Mouse (Mus musculus): Measurements from ENCODE around the gene Dock3. TPM values are rescaled to one million over a fixed set of nuclear protein-coding genes. Genes with fewer than 3 reads are reported as not detected.
A peak's percentile ranks its signal among the peaks of the same experiment; 100 is the strongest.
"Not testable (repeated sequence)": the region's sequence is repeated elsewhere in the genome, so short reads cannot be mapped to it uniquely, and the experiment has no call there.

Dock3 gene
- total RNA-seq, 1 experiment from 2014 or later, result not detected

DNA sequence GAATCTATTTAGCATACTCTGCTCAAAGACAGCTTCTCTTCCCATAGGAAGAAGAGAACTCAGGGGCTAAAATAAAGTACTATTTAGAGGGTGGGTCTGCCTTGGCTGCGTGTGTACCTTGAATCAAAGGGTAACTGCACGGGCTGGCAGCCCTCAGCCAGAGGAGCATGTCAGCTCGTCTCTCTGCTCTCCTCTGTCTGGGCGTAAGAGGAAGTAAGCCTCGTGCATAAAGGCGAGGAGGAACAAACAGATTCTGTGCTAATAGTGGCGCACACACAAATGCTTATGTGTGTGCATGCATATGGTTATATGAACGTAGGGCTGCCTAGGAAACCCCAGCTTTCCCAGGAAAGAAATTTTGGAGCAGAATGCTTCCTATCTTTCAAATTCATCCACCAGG lies 29.1 kb upstream of the Dock3 start:
- peak; percentile 71 for ATAC-seq (replicated peaks; ENCODE audit: insufficient number of reproducible peaks, low FRiP score, low TSS enrichment, poor library complexity, severe bottlenecking)

DNA sequence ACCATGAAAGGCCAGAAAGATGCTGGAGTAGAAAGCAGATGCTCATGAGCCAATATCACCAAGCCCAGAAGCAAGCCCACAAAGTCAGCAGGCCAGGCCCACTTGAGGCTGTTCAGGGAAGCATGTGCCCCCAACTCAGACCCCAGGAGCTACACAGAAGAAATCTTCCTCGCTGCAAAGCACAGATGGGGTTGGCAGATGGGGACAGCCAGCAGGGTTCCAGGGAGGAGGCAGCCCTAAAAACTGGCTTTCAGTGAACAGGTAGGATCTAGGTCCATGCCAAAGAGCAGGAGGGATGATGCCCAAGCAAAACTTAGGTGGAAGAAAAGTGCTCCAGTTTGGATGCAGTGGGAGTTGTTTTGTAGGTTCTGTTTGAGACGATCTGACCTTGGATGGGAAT lies 28.7 kb upstream of the Dock3 start:
- no peak for ATAC-seq (replicated peaks; ENCODE audit: insufficient number of reproducible peaks, low FRiP score, low TSS enrichment, poor library complexity, severe bottlenecking)

DNA sequence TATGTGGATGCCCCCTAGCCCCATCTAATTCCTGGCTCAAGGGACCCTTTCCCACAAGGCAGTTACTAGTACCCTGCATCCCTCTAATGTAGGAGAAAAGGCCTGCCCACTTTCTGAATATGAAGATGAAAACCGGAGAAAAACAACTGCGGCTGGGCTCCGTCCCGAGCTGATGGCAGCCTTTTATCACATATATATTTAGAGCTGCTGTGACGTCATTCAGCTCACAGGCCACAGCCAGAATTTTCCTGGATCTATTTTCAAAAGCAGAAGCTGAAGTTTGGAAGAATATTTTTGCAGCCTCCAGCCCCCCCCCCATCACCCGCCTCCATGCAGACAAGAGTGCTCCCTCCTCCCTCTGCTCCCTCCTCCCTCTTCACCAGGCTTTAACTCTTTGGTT lies 27.9 kb upstream of the Dock3 start:
- no peak for ATAC-seq (replicated peaks; ENCODE audit: insufficient number of reproducible peaks, low FRiP score, low TSS enrichment, poor library complexity, severe bottlenecking)

DNA sequence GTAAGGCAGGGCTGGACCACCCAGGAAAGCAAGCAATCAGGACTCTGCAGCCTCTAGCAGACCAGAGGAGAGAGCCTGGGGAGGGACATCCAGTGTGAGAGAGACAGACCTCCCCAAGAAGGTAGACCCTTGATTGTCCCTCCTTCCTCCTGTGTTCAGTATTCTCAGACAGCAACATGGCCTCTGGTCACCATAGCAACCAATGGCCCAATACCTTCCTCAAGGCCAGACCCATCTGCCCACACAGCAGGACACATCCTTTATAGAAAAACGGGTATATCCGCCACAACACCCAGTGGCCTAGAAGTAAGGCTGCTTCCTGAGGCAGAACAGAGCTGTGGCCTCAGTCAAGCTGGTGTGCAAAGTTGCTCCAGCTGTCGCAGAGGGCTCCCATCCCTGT lies 23.9 kb upstream of the Dock3 start:
- ATAC-seq (replicated peaks; ENCODE audit: insufficient number of reproducible peaks, low FRiP score, low TSS enrichment, poor library complexity, severe bottlenecking), result no peak

- no peak for ATAC-seq (replicated peaks; ENCODE audit: insufficient number of reproducible peaks, low FRiP score, low TSS enrichment, poor library complexity, severe bottlenecking)
Measured at GRCm38 (mm10) chr9:107254925-107255324, 23.2 kb upstream of the Dock3 start.

- ATAC-seq (replicated peaks; ENCODE audit: insufficient number of reproducible peaks, low FRiP score, low TSS enrichment, poor library complexity, severe bottlenecking), result no peak
Measured at GRCm38 (mm10) chr9:107254476-107254875, 22.8 kb upstream of the Dock3 start.

DNA sequence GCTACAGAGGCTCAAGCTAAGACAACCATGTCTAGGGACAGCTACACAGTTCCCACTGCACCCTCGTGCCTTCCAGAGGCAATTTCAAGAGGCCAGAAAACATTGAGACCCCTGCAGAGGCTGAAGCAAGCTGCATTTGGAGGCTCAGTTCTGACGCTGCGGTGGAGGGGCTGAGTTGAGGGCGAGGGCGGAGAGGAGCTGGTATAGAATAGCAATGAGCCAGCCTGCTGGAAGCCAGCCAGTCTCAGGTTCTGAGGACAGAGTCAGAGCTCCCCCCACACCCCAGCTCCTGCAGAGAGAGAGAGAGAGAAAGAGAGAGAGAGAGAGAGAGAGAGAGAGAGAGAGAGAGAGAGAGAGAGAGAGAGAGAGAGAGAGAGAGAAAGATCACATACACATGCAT lies 20.5 kb upstream of the Dock3 start:
- no peak for ATAC-seq (replicated peaks; ENCODE audit: insufficient number of reproducible peaks, low FRiP score, low TSS enrichment, poor library complexity, severe bottlenecking)

DNA sequence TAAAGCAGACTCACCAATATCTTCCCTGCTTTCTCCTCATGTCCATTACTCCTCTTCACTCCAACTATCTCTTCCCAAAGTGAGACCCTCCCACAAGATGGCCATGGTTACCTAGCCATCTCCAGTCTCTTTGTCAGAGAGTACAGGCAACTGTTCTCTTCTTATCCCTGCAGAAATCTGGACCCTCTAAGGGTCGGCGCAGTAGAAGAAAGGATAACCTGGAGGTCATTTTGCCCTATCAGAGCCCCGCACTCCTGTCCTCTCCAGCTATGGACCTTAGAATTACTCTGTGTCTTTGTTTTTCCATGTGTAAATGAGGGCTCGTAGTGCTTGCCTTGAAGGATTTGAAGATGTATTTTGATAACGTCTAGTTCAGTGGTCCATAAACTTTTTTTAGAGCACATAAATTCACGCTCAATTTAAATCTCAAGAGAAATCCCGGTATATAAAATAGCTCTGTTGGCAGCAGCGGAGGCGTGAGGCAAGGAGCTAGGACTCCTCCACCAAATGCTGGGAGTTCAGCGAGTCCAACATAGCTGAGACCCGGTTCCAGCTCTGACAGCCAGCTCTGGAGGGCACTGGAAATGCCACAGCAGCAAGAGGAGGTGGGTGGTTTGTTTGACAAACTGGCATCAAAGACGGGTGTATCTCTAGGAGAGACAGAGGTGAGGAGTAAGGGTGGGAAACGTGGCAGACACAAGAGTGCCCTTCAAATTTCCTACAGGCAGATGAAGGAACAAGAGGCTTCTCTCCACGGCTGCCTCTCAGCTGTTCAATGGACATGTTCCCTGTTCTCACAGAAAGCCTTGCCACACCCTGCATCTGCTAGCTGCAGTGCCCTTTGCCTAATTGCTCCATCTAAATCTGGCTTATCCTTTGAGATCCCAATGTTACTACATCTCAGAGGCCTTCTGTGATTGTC lies 19.0 kb upstream of the Dock3 start:
- no peak for ATAC-seq (replicated peaks; ENCODE audit: insufficient number of reproducible peaks, low FRiP score, low TSS enrichment, poor library complexity, severe bottlenecking)

GRCm38 (mm10) chr9:107249154-107249553 lies 17.4 kb upstream of the Dock3 start:
- ATAC-seq (replicated peaks; ENCODE audit: insufficient number of reproducible peaks, low FRiP score, low TSS enrichment, poor library complexity, severe bottlenecking), result no peak

DNA sequence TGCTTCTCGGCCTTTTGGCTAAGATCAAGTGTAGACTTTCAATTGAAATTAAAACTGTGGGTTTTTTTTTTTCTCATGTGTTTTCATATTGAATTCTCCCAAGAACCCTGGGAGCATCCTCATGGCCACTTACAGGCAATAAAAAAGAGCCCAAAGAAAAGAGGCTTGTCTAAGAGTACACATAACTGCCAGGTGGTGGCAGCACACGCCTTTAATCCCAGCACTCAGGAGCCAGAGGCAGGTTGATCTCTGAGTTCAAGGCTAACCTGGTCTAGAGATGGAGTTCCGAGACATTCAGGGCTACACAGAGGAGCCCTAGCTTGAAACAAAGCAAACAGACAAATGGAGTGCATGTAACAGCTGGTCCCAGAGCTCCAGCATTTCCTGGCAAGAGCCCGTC lies 14.5 kb upstream of the Dock3 start:
- ATAC-seq (replicated peaks; ENCODE audit: insufficient number of reproducible peaks, low FRiP score, low TSS enrichment, poor library complexity, severe bottlenecking), result no peak

DNA sequence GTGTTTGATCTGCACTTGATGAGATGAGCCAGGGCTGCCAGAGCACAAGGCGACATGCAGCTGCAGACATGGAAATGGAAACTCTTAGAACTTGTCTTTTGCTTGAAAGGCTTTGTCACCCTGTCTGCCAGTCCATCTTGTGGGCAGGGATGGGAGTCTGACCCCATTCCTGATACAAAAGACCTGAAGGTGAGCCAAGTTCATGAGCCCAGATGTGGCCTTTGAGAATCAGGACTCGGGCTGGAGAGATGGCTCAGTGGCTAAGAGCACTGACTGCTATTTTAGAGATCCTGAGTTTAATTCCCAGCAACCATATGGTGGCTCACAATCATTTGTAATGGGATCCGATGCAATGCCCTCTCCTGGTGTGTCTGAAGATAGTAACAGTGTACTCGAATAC lies 13.6 kb upstream of the Dock3 start:
- ATAC-seq (replicated peaks; ENCODE audit: insufficient number of reproducible peaks, low FRiP score, low TSS enrichment, poor library complexity, severe bottlenecking), result no peak

GRCm38 (mm10) chr9:107236151-107236550 lies 4.4 kb upstream of the Dock3 start:
- no peak for ATAC-seq (replicated peaks; ENCODE audit: insufficient number of reproducible peaks, low FRiP score, low TSS enrichment, poor library complexity, severe bottlenecking)

DNA sequence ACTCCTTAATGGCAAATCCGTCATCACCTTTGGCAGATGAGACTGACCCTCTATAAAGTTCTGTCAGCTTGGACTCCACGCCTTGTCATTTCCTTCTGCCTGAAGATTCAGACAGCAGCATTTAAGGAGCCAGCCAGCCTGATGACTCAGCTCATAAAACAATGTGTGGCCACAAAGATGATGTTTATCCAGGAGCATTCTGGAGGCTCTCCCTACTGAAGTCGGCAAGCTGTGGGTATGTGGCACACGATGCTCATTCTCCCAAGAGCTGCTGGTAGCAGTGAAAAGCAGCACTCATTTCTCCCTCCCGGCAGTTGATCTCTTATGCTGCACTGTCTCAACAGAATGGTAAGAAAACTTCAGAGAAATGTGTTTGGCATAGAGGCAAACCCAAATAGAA lies 3.6 kb upstream of the Dock3 start:
- ATAC-seq (replicated peaks; ENCODE audit: insufficient number of reproducible peaks, low FRiP score, low TSS enrichment, poor library complexity, severe bottlenecking), result no peak

- ATAC-seq (replicated peaks; ENCODE audit: insufficient number of reproducible peaks, low FRiP score, low TSS enrichment, poor library complexity, severe bottlenecking), result no peak
Measured at GRCm38 (mm10) chr9:107232140-107232539, 431 bp upstream of the Dock3 start.

DNA sequence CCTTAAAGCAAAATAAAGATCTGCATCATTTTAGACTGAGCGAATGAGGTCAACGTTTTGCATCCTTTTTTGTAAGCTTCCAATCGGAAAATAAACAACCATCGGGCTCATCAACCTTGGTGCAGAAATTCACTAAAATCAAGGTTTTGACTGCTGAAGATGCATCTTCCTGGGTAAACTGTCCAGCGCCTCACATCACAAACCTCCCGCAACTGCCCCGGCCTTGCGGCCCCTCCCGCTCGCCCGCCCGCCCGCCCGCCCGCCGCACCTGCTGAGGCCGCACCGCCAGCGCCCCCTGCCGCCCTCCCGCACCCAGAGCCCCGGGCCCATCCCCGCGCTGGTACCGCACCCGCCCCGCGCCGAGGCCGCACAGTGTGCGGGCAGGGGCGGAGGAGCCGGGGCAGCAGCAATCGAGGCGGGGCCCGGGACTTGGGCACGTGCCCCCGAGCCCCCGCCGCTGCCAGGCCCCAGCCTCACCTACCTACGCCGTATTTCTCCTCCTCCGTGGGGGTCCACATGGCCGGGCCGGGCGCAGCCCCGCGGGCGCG lies 644 bp downstream of the Dock3 start:
- no peak for ATAC-seq (replicated peaks; ENCODE audit: insufficient number of reproducible peaks, low FRiP score, low TSS enrichment, poor library complexity, severe bottlenecking)

DNA sequence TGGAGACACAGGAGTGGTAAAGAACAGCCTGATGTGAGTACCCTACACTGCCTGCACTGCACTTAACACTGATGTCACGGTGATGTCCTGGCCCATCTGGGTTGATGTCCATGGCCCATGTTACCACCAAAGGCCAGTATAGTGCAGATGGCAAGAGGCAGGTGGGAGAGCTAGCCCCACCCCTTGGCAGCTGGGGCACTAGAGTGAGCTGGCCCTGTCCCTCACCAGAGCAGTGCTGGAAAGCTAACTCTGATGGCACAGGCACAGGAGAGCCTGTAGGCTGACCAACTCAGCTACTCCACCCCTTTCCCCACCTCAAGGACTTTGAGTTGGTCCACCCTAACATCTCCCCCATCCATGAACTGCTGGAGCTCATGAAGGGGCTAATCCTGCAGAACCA lies 7.1 kb downstream of the Dock3 start:
- ATAC-seq (replicated peaks; ENCODE audit: insufficient number of reproducible peaks, low FRiP score, low TSS enrichment, poor library complexity, severe bottlenecking), result no peak

DNA sequence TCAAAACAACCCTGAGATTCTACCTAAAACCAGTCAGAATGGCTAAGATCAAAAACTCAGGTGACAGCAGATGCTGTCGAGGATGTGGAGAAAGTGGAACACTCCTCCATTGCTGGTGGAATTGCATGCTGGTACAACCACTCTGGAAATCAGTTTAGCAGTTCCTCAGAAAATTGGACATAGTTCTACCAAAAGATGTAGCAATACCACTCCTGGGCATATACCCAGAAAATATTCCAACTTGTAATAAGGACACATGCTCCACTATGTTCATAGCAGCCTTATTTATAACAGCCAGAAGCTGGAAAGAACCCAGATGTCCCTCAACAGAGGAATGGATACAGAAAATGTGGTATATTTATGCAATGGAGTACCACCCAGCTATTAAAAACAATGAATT lies 56.9 kb downstream of the Dock3 start:
- ATAC-seq (replicated peaks; ENCODE audit: insufficient number of reproducible peaks, low FRiP score, low TSS enrichment, poor library complexity, severe bottlenecking), result not testable (repeated sequence)

DNA sequence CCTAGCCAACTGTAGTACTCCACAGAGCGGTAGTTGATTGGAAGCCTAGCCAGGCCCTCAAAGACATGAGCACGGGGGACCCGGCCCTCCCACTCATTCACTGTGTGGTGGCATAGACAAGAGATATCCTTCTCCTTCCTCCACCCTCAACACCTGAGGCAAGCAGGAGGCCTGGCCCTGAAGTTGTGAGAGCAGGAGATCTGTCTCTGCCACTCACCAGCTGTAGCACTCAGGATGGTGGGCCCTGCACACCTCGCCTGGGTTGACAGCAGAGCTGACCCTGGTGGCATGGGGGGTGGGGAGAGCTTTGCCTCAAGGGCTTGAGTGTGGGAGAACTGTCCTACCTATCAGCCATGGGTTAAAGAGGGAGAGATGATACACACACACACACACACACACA lies 65.9 kb downstream of the Dock3 start:
- ATAC-seq (replicated peaks; ENCODE audit: insufficient number of reproducible peaks, low FRiP score, low TSS enrichment, poor library complexity, severe bottlenecking), result no peak

DNA sequence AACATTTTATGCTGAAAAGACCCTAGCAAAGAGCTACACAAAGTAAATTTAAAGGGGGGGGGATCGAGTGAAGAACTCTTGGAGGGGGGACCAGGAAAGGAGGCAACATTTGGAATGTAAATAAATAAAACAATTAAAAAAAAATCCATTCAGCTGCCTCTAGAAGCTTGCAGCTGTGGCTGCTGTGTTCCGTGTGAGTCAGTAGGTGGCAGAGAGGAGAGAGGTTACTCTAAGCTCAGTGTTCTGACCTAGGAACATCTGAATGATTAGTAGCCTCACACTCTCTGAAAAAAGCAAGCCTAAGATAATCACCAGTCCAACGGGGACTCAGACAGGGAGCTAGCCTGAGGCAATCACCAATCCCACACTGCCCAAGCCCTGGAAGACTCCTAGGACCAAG lies 66.9 kb downstream of the Dock3 start:
- ATAC-seq (replicated peaks; ENCODE audit: insufficient number of reproducible peaks, low FRiP score, low TSS enrichment, poor library complexity, severe bottlenecking), result no peak

DNA sequence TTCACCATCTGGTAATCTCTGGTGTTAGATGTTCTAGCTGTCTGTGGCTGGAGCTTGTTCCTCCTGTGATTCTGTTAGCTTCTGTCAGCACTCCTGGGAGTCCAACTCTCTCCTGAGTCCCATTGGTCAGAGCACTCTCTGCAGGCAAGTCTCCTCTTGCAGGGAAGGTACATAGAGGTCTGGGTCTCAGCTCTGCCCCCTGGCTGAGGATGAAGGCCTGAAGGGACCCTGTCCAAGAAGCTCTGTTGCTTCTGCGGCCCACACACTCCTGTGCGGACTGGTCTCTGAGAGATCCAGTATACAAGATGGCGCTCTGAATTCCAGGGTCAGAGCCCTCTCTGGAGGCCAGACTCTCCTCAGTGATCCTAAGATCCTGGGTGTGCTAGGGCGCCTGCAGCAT lies 75.3 kb downstream of the Dock3 start:
- ATAC-seq (replicated peaks; ENCODE audit: insufficient number of reproducible peaks, low FRiP score, low TSS enrichment, poor library complexity, severe bottlenecking), result not testable (repeated sequence)

Data from monocyte, adult 5-6 weeks (primary cell).